Mouse (Mus musculus): ENCODE data around the gene Samd14. TPM values are rescaled to one million over a fixed set of nuclear protein-coding genes. Genes with fewer than 3 reads are reported as not detected.
A peak's percentile ranks its signal among the peaks of the same experiment; 100 is the strongest.

Gene Samd14
- polyA plus RNA-seq, 1 experiment from 2014 or later = 18.3 TPM

- Histone ChIP-seq H3K4me1 (ENCODE audit: control insufficient read depth, insufficient read depth, low read length) (peaks cover 24% of the 10 kb centered on the region), H3K27ac (ENCODE audit: low read depth, low read length) (no peak overlapping the region), H3K4me3 (ENCODE audit: low read length) (no peak overlapping the region), H3K9ac (ENCODE audit: low read depth, low read length) (no peak overlapping the region), H3K9me3 (ENCODE audit: control insufficient read depth, low read length) (no peaks in the 10 kb centered on the region), H3K4me2 (replicated peaks; ENCODE audit: low read depth, low read length) (no peak overlapping the region), H3K36me3 (ENCODE audit: control insufficient read depth, insufficient read depth, low read length) (no peaks in the 10 kb centered on the region), H3K27me3 (ENCODE audit: control insufficient read depth, insufficient read depth, low read length) (no peaks in the 10 kb centered on the region)
- WGBS = 74% methylated on average over 2 of the region's 2 CpGs
- no peak for ATAC-seq (ENCODE audit: low FRiP score, low TSS enrichment)
Observed at GRCm38 (mm10) chr11:94986435-94986834, 23.2 kb upstream of the Samd14 start.

DNA sequence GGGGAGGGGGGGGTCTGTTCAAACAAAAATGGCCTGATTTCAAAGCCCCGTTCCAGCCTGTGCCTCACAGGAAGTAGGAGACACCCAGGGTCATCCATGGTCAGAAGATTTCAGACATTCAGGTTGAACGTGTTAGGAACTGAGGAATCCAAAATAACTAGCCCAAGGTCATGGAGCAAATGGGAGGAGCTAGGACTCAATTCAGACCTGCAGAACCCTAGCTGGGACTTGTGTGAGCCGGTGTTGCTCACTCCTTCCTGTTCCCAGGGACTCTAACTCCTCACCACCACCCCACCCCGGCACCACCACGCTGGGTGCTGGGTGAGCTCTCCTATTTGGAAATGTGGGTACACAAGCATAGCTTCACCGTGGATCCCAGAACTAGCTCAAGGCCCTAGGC is 22.3 kb upstream of the Samd14 start:
- no peak overlapping the region for H3K4me3 ChIP-seq (ENCODE audit: low read length)
- H3K36me3 ChIP-seq (ENCODE audit: control insufficient read depth, insufficient read depth, low read length) = no peaks in the 10 kb centered on the region
- H3K27ac ChIP-seq (ENCODE audit: low read depth, low read length) = no peak overlapping the region
- H3K4me1 ChIP-seq (ENCODE audit: control insufficient read depth, insufficient read depth, low read length) = peaks cover 26% of the 10 kb centered on the region
- 53% methylated on average over 6 of the region's 6 CpGs for WGBS
- H3K4me2 ChIP-seq (replicated peaks; ENCODE audit: low read depth, low read length) = no peak overlapping the region
- no peaks in the 10 kb centered on the region for H3K9me3 ChIP-seq (ENCODE audit: control insufficient read depth, low read length)
- H3K9ac ChIP-seq (ENCODE audit: low read depth, low read length) = no peak overlapping the region
- no peak for ATAC-seq (ENCODE audit: low FRiP score, low TSS enrichment)
- H3K27me3 ChIP-seq (ENCODE audit: control insufficient read depth, insufficient read depth, low read length) = no peaks in the 10 kb centered on the region

DNA sequence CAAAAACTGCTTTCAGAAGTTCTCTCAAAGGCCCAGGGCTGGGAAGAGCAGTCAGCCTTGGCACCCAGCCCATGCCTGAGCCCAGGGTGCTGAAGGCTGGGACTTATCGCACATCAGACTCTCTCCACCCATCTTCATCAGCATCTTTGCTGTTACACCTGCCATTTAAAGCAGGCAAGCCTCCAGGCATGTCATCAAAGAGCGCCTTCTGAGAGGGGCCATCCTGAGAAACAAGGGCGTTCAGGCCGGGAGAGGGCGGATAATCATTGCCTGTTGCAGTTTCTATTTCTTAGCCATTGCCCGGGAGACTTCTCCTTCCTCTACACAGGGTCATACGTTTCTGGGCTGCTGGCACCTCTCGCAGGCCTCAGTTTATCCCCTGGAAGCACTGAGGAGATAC is 21.8 kb upstream of the Samd14 start:
- Histone ChIP-seq H3K4me3 (ENCODE audit: low read length) (no peak overlapping the region), H3K36me3 (ENCODE audit: control insufficient read depth, insufficient read depth, low read length) (no peaks in the 10 kb centered on the region), H3K27me3 (ENCODE audit: control insufficient read depth, insufficient read depth, low read length) (no peaks in the 10 kb centered on the region), H3K9me3 (ENCODE audit: control insufficient read depth, low read length) (no peaks in the 10 kb centered on the region), H3K4me1 (ENCODE audit: control insufficient read depth, insufficient read depth, low read length) (peaks cover 31% of the 10 kb centered on the region), H3K9ac (ENCODE audit: low read depth, low read length) (no peak overlapping the region), H3K4me2 (replicated peaks; ENCODE audit: low read depth, low read length) (no peak overlapping the region), H3K27ac (ENCODE audit: low read depth, low read length) (no peak overlapping the region)
- no peak for ATAC-seq (ENCODE audit: low FRiP score, low TSS enrichment)
- WGBS = 80% methylated on average over 8 of the region's 8 CpGs

- 15% methylated on average over 10 of the region's 10 CpGs for WGBS
- Histone ChIP-seq H3K9ac (ENCODE audit: low read depth, low read length) (peak overlapping the region; percentile 59; the same call in 1 of the 2 replicates), H3K4me1 (ENCODE audit: control insufficient read depth, insufficient read depth, low read length) (peaks cover 42% of the 10 kb centered on the region), H3K4me2 (replicated peaks; ENCODE audit: low read depth, low read length) (peak overlapping the region; percentile 99), H3K4me3 (ENCODE audit: low read length) (peak overlapping the region; percentile 94), H3K36me3 (ENCODE audit: control insufficient read depth, insufficient read depth, low read length) (no peaks in the 10 kb centered on the region), H3K9me3 (ENCODE audit: control insufficient read depth, low read length) (no peaks in the 10 kb centered on the region), H3K27ac (ENCODE audit: low read depth, low read length) (peak overlapping the region; percentile 89), H3K27me3 (ENCODE audit: control insufficient read depth, insufficient read depth, low read length) (no peaks in the 10 kb centered on the region)
- ATAC-seq (ENCODE audit: low FRiP score, low TSS enrichment) = no peak
Observed at GRCm38 (mm10) chr11:94988780-94989561, 20.7 kb upstream of the Samd14 start.

- peak; percentile 61 for ATAC-seq (ENCODE audit: low FRiP score, low TSS enrichment)
- H3K4me3 ChIP-seq (ENCODE audit: low read length) = peak overlapping the region; percentile 94
- peak overlapping the region; percentile 99 for H3K4me2 ChIP-seq (replicated peaks; ENCODE audit: low read depth, low read length)
- H3K4me1 ChIP-seq (ENCODE audit: control insufficient read depth, insufficient read depth, low read length) = peaks cover 48% of the 10 kb centered on the region
- 2% methylated on average over 12 of the region's 12 CpGs for WGBS
- H3K36me3 ChIP-seq (ENCODE audit: control insufficient read depth, insufficient read depth, low read length) = peaks cover 3% of the 10 kb centered on the region; the same call in 1 of the 2 replicates
- H3K9ac ChIP-seq (ENCODE audit: low read depth, low read length) = peak overlapping the region; percentile 59; the same call in 1 of the 2 replicates
- no peaks in the 10 kb centered on the region for H3K9me3 ChIP-seq (ENCODE audit: control insufficient read depth, low read length)
- H3K27me3 ChIP-seq (ENCODE audit: control insufficient read depth, insufficient read depth, low read length) = no peaks in the 10 kb centered on the region
- H3K27ac ChIP-seq (ENCODE audit: low read depth, low read length) = peak overlapping the region; percentile 89
Observed at GRCm38 (mm10) chr11:94989562-94990017, 20.1 kb upstream of the Samd14 start.

GRCm38 (mm10) chr11:94990102-94990748 is 19.5 kb upstream of the Samd14 start:
- Histone ChIP-seq H3K27ac (ENCODE audit: low read depth, low read length) (peak overlapping the region; percentile 89), H3K4me2 (replicated peaks; ENCODE audit: low read depth, low read length) (peak overlapping the region; percentile 99), H3K4me3 (ENCODE audit: low read length) (peak overlapping the region; percentile 94), H3K4me1 (ENCODE audit: control insufficient read depth, insufficient read depth, low read length) (peaks cover 55% of the 10 kb centered on the region), H3K9ac (ENCODE audit: low read depth, low read length) (peak overlapping the region; percentile 92; the same call in 1 of the 2 replicates), H3K9me3 (ENCODE audit: control insufficient read depth, low read length) (no peaks in the 10 kb centered on the region), H3K27me3 (ENCODE audit: control insufficient read depth, insufficient read depth, low read length) (no peaks in the 10 kb centered on the region), H3K36me3 (ENCODE audit: control insufficient read depth, insufficient read depth, low read length) (peaks cover 10% of the 10 kb centered on the region; the same call in 1 of the 2 replicates)
- ATAC-seq (ENCODE audit: low FRiP score, low TSS enrichment) = no peak
- 47% methylated on average over 6 of the region's 6 CpGs for WGBS

- H3K27me3 ChIP-seq (ENCODE audit: control insufficient read depth, insufficient read depth, low read length) = no peaks in the 10 kb centered on the region
- peaks cover 11% of the 10 kb centered on the region; the same call in 1 of the 2 replicates for H3K36me3 ChIP-seq (ENCODE audit: control insufficient read depth, insufficient read depth, low read length)
- peak; percentile 84 for ATAC-seq (ENCODE audit: low FRiP score, low TSS enrichment)
- peaks cover 60% of the 10 kb centered on the region for H3K4me1 ChIP-seq (ENCODE audit: control insufficient read depth, insufficient read depth, low read length)
- H3K4me2 ChIP-seq (replicated peaks; ENCODE audit: low read depth, low read length) = peak within 1 kb of the TSS; percentile 99
- H3K9ac ChIP-seq (ENCODE audit: low read depth, low read length) = peak within 1 kb of the TSS; percentile 92
- H3K27ac ChIP-seq (ENCODE audit: low read depth, low read length) = peak within 1 kb of the TSS; percentile 89
- H3K4me3 ChIP-seq (ENCODE audit: low read length) = peak within 1 kb of the TSS; percentile 94
- WGBS = under 1% methylated on average over 52 of the region's 69 CpGs
- no peaks in the 10 kb centered on the region for H3K9me3 ChIP-seq (ENCODE audit: control insufficient read depth, low read length)
Observed at GRCm38 (mm10) chr11:94990749-94991577, 18.7 kb upstream of the Samd14 start, which contains the start of gene Ppp1r9b. Gene Ppp1r9b, plus strand, starts transcription at chr11:94991035.

DNA sequence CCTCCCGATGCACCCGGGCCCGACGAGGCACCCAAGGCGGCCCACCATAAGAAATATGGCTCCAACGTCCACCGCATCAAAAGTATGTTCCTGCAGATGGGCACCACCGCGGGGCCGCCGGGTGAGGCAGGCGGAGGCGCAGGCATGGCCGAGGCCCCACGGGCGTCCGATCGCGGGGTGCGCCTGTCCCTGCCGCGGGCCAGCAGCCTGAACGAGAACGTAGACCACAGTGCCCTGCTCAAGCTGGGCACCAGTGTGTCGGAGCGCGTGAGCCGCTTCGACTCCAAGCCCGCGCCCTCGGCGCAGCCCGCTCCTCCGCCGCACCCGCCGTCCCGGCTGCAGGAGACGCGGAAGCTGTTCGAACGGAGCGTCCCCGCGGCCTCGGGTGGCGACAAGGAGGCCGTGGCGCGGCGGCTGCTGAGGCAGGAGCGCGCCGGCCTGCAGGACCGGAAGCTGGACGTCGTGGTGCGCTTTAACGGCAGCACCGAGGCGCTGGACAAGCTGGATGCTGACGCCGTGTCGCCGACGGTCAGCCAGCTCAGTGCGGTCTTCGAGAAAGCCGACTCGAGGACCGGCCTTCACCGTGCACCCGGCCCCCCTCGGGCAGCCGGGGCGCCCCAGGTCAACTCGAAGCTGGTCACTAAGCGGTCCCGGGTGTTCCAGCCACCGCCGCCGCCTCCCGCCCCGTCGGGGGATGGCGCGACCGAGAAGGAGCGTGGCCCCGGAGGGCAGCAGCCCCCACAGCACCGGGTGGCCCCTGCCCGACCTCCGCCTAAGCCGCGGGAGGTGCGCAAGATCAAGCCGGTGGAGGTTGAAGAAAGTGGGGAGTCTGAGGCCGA is 17.8 kb upstream of the Samd14 start:
- peak overlapping the region; percentile 94 for H3K4me3 ChIP-seq (ENCODE audit: low read length)
- H3K27me3 ChIP-seq (ENCODE audit: control insufficient read depth, insufficient read depth, low read length) = no peaks in the 10 kb centered on the region
- under 1% methylated on average over 98 of the region's 99 CpGs for WGBS
- H3K27ac ChIP-seq (ENCODE audit: low read depth, low read length) = peak overlapping the region; percentile 89; the same call in 1 of the 2 replicates
- peak overlapping the region; percentile 92 for H3K9ac ChIP-seq (ENCODE audit: low read depth, low read length)
- peaks cover 60% of the 10 kb centered on the region for H3K4me1 ChIP-seq (ENCODE audit: control insufficient read depth, insufficient read depth, low read length)
- peak overlapping the region; percentile 99 for H3K4me2 ChIP-seq (replicated peaks; ENCODE audit: low read depth, low read length)
- no peaks in the 10 kb centered on the region for H3K9me3 ChIP-seq (ENCODE audit: control insufficient read depth, low read length)
- peaks cover 17% of the 10 kb centered on the region for H3K36me3 ChIP-seq (ENCODE audit: control insufficient read depth, insufficient read depth, low read length)
- ATAC-seq (ENCODE audit: low FRiP score, low TSS enrichment) = no peak
